Mouse (Mus musculus): Measurements from ENCODE around the gene Ptch2. TPM values are rescaled to one million over a fixed set of nuclear protein-coding genes. Genes with fewer than 3 reads are reported as not detected.

The Ptch2 gene
- polyA plus RNA-seq, 1 experiment from 2014 or later = 14.1 TPM

DNA sequence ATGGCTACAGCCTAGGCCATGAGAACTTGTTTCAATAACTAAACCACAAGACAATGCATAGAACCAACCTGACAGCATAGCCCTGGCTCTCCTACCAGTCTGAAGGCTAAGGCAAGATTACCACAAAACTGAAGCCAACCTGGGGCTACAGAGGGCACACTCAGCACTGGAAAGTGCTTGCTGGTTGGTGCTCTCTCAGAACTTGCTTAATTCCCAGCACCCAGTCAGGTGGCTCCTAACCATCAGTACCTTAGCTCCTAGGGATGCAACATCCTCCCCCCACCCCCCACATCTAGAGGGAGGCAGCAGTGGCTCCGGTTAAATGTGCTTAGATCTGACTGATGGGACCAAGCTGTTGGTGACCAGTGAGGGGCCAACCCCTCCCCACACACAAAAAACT lies 55.5 kb downstream of the Ptch2 start:
- WGBS = 61% methylated on average over 1 of the region's 1 CpGs

DNA sequence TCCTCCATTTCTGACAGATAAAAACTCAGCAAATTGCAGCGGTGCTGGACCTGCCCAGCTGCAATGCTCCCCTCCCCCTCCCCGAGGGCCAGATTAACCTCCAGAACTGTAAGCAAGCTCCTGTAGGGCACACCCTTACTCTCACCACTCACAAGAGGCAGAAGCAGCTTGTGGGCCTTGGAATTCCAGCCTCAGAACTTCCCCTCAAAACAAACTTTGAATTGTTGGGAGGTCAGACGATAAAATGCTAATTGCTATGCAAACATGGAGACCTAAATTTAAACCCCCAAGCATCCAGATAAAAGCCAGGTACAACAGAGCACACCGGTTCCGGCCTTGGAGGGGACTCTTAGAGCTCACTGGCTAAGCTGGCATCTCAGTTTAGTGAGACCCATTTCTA lies 56.8 kb downstream of the Ptch2 start:
- TF ChIP-seq CTCF (IDR thresholded peaks at IDR 0.05; ENCODE audit: low read depth) = no peak
- Histone ChIP-seq H3K4me1 (ENCODE audit: insufficient read depth) (no peaks in the 10 kb centered on the region), H3K27me3 (ENCODE audit: insufficient read depth, low read length) (no peaks in the 10 kb centered on the region), H3K9ac (no peak overlapping the region), H3K4me3 (ENCODE audit: low read depth, low read length) (0 out of 2 replicates have a peak overlapping the region, but pooled peaks have one; percentile 5), H3K36me3 (ENCODE audit: insufficient read depth) (peaks cover 67% of the 10 kb centered on the region), H3K9me3 (ENCODE audit: low read depth, low read length) (no peaks in the 10 kb centered on the region), H3K4me2 (no peak overlapping the region), H3K27ac (ENCODE audit: low read depth) (no peak overlapping the region)
- no peak for ATAC-seq (ENCODE audit: insufficient read depth)
- no peak for DNase-seq
- WGBS = 62% methylated on average over 5 of the region's 5 CpGs

More for the DNA sequence above, 55.5 kb downstream of the Ptch2 start:
- no peak for TF ChIP-seq CTCF (IDR thresholded peaks at IDR 0.05; ENCODE audit: low read depth)
- no peak overlapping the region for H3K4me2 ChIP-seq
- no peaks in the 10 kb centered on the region for H3K9me3 ChIP-seq (ENCODE audit: low read depth, low read length)
- no peak for ATAC-seq (ENCODE audit: insufficient read depth)
- no peak overlapping the region for H3K27ac ChIP-seq (ENCODE audit: low read depth)
- no peaks in the 10 kb centered on the region for H3K4me1 ChIP-seq (ENCODE audit: insufficient read depth)
- no peaks in the 10 kb centered on the region for H3K27me3 ChIP-seq (ENCODE audit: insufficient read depth, low read length)
- peaks cover 67% of the 10 kb centered on the region for H3K36me3 ChIP-seq (ENCODE audit: insufficient read depth)
- H3K9ac ChIP-seq = no peak overlapping the region
- no peak for DNase-seq
- H3K4me3 ChIP-seq (ENCODE audit: low read depth, low read length) = no peak overlapping the region

DNA sequence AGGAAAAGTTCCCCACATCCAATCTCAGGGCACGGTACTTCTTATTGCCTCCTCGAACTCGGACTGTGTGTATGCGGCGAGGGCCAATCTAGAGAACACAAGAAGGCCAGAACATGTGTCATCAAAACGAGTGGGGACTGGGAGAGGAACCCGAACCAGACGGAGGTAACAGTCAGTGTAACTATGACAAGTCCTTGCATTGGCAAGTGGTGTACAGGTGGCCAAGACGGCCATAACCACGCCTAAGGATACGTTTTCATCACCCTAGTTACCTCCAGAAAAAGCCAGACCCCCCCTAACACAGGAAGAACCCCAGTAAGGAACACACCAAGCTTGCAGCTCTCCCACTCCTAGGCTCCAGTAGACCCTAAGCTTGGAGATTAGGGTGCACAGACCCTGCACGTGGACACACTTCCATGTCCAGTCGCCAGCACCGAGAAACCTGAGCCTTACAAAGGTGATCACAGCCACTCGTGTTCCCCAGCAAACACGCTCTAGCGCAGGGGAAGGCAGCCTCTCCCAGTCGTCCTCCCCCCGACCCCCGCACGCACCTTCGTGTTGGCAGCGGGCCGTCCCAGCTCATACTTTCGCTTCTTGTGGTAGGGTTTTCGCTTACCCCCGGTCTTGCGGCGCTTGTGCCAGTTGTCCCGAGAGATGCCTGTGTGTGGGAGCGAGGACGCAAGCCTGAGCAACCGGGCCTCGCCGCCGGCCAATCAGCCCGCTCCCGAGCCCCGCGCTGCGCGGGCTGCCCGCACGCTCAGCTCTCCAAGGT lies 59.3 kb downstream of the Ptch2 start:
- Histone ChIP-seq H3K9ac (peak overlapping the region; percentile 99), H3K27ac (ENCODE audit: low read depth) (peak overlapping the region; percentile 97), H3K4me1 (ENCODE audit: insufficient read depth) (no peaks in the 10 kb centered on the region), H3K36me3 (ENCODE audit: insufficient read depth) (peaks cover 61% of the 10 kb centered on the region), H3K9me3 (ENCODE audit: low read depth, low read length) (no peaks in the 10 kb centered on the region), H3K27me3 (ENCODE audit: insufficient read depth, low read length) (no peaks in the 10 kb centered on the region), H3K4me2 (peak overlapping the region; percentile 71), H3K4me3 (ENCODE audit: low read depth, low read length) (peak overlapping the region; percentile 98)
- ATAC-seq (ENCODE audit: insufficient read depth) (0 out of 2 replicates have a peak, but pooled peaks have one; percentile 0), DNase-seq (no peak)
- WGBS = 2% methylated on average over 44 of the region's 44 CpGs
- TF ChIP-seq CTCF (IDR thresholded peaks at IDR 0.05; ENCODE audit: low read depth) = no peak

DNA sequence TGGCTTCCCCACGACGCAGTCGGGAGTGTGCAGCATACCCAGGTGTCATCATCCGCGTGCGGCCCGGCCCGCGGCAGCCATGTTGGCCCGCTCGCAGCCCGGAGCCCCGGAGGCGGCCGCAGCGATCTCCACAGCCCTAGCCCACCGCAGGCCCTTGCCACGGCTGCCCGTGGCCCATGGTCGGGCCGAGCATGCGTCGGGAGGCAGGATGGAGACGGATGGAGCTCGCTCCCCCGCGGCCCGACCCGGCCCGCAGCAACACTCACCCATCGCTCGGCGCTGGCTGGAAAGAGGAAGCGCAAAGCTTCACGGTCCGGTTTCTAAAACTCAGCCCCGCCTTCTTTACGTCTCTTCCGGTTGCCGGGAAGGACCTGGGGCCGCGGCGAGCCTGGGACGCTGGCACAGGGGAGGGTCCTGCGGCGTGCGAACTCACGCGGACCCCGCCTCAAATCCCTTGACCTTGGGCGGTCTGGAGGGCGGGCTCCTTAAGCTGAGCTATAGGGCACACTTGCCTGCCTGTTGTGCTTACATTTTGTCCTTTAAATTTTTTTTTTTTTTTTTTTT lies 60.0 kb downstream of the Ptch2 start, which contains the start of gene Rps8:
TSS of gene Rps8 (minus strand) at position 452 of the 564 bp plus-strand sequence.
- Histone ChIP-seq H3K9me3 (ENCODE audit: low read depth, low read length) (no peaks in the 10 kb centered on the region), H3K9ac (peak within 1 kb of the TSS; percentile 99), H3K4me1 (ENCODE audit: insufficient read depth) (no peaks in the 10 kb centered on the region), H3K27me3 (ENCODE audit: insufficient read depth, low read length) (no peaks in the 10 kb centered on the region), H3K4me3 (ENCODE audit: low read depth, low read length) (peak within 1 kb of the TSS; percentile 98), H3K36me3 (ENCODE audit: insufficient read depth) (peaks cover 61% of the 10 kb centered on the region), H3K27ac (ENCODE audit: low read depth) (peak within 1 kb of the TSS; percentile 97), H3K4me2 (peak within 1 kb of the TSS; percentile 71)
- DNase-seq = peak; percentile 98
- peak; percentile 92 for ATAC-seq (ENCODE audit: insufficient read depth)
- WGBS = under 1% methylated on average over 52 of the region's 52 CpGs
- TF ChIP-seq CTCF (IDR thresholded peaks at IDR 0.05; ENCODE audit: low read depth) = no peak

DNA sequence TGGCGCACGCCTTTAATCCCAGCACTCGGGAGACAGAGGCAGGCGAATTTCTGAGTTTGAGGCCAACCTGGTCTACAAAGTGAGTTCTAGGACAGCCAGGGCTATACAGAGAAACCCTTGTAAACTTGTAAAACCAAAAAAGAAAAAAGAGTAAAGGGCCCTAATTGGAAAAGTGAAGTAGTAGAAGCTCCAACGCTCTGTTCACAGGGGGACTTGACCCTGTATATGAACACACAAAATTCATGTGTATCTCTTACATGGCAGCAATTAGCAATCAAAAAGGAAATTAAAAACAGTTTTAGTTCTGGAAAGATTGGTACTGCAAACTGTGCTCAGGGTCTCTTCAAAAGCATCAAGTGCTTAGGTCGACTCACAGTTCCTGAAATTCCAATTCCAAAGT lies 60.5 kb downstream of the Ptch2 start:
- Histone ChIP-seq H3K4me1 (ENCODE audit: insufficient read depth) (no peaks in the 10 kb centered on the region), H3K27ac (ENCODE audit: low read depth) (peak overlapping the region; percentile 97), H3K9me3 (ENCODE audit: low read depth, low read length) (no peaks in the 10 kb centered on the region), H3K27me3 (ENCODE audit: insufficient read depth, low read length) (no peaks in the 10 kb centered on the region), H3K36me3 (ENCODE audit: insufficient read depth) (peaks cover 61% of the 10 kb centered on the region), H3K4me2 (peak overlapping the region; percentile 71), H3K9ac (peak overlapping the region; percentile 99; the same call in 1 of the 2 replicates), H3K4me3 (ENCODE audit: low read depth, low read length) (peak overlapping the region; percentile 98)
- WGBS = 32% methylated on average over 6 of the region's 6 CpGs
- no peak for TF ChIP-seq CTCF (IDR thresholded peaks at IDR 0.05; ENCODE audit: low read depth)
- ATAC-seq (ENCODE audit: insufficient read depth) = no peak
- DNase-seq = no peak

DNA sequence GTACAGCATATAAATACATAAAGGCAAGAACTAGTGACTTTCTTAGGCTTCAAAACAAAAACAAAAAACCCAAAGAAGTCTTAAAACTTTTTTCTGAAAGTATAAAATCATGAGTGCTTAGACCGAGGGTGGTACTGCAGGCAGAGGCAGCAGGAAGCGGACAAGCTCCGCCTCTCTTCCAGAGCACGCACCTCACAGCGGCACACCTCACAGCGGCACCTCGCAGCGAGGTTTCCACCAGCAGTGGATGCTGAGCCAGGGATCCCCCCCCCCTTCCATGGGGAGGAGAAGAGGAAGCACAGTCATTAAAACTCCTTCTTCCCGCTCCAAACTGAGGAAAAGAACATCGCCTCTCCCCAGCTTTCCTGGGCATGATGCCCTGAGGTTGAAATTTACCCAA lies 63.8 kb downstream of the Ptch2 start:
- no peak for TF ChIP-seq CTCF (IDR thresholded peaks at IDR 0.05; ENCODE audit: low read depth)
- no peaks in the 10 kb centered on the region for H3K27me3 ChIP-seq (ENCODE audit: insufficient read depth, low read length)
- peaks cover 60% of the 10 kb centered on the region for H3K36me3 ChIP-seq (ENCODE audit: insufficient read depth)
- WGBS = 75% methylated on average over 10 of the region's 10 CpGs
- DNase-seq (no peak), ATAC-seq (ENCODE audit: insufficient read depth) (no peak)
- H3K4me3 ChIP-seq (ENCODE audit: low read depth, low read length) = no peak overlapping the region
- no peak overlapping the region for H3K27ac ChIP-seq (ENCODE audit: low read depth)
- H3K4me1 ChIP-seq (ENCODE audit: insufficient read depth) = no peaks in the 10 kb centered on the region
- no peak overlapping the region for H3K4me2 ChIP-seq
- no peak overlapping the region for H3K9ac ChIP-seq
- no peaks in the 10 kb centered on the region for H3K9me3 ChIP-seq (ENCODE audit: low read depth, low read length)

DNA sequence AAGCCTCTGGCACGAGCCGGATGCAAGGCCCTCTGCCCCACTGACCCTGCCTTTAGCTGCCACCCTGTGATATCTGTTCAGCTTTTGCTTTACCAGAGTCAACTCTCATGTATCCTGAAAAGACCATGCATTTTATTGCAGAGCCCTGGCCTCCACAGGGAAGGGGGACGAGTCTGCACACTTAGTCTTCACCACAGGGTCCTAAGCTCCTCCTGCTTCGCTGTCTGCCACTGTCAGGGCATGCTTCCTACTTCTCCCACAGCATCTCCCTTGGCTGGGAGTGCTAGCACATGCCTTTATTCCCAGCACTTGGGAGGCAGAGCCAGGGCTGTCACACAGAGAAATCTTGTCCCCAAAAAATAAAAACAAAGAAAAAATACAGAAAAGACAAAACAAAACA lies 65.3 kb downstream of the Ptch2 start:
- H3K27ac ChIP-seq (ENCODE audit: low read depth) = no peak overlapping the region
- no peak overlapping the region for H3K4me3 ChIP-seq (ENCODE audit: low read depth, low read length)
- no peaks in the 10 kb centered on the region for H3K4me1 ChIP-seq (ENCODE audit: insufficient read depth)
- H3K9me3 ChIP-seq (ENCODE audit: low read depth, low read length) = no peaks in the 10 kb centered on the region
- no peak for ATAC-seq (ENCODE audit: insufficient read depth)
- 63% methylated on average over 4 of the region's 4 CpGs for WGBS
- H3K36me3 ChIP-seq (ENCODE audit: insufficient read depth) = peaks cover 68% of the 10 kb centered on the region
- TF ChIP-seq CTCF (IDR thresholded peaks at IDR 0.05; ENCODE audit: low read depth) = no peak
- H3K27me3 ChIP-seq (ENCODE audit: insufficient read depth, low read length) = no peaks in the 10 kb centered on the region
- no peak overlapping the region for H3K4me2 ChIP-seq
- no peak for DNase-seq
- H3K9ac ChIP-seq = no peak overlapping the region

Small RNAs within 50 kb of the gene (microRNA-seq; reads per million reads assigned to microRNA genes)
- not detected for gene Gm22398 (ENCODE audit: borderline number of aligned reads)

Other genes with a start within 250 kb of the Ptch2 start
- gene Zswim5, start 218.7 kb upstream of the Ptch2 start, polyA plus RNA-seq (2014; fragmentation: Nextera tagmentation; extraction: Ambion mirVana) = 0.47 and 0.79 TPM in 2 replicates
- 87.2 and 95.9 TPM in 2 replicates for gene Urod, start 101.7 kb upstream of the Ptch2 start, polyA plus RNA-seq (2014; fragmentation: Nextera tagmentation; extraction: Ambion mirVana)
- 7.9 and 9.1 TPM in 2 replicates for gene Hectd3, start 100.8 kb upstream of the Ptch2 start, polyA plus RNA-seq (2014; fragmentation: Nextera tagmentation; extraction: Ambion mirVana)
- gene Eif2b3, start 76.7 kb upstream of the Ptch2 start, polyA plus RNA-seq (2014; fragmentation: Nextera tagmentation; extraction: Ambion mirVana) = 43.5 and 45.2 TPM in 2 replicates
- gene Btbd19, start 29.6 kb downstream of the Ptch2 start, polyA plus RNA-seq (2014; fragmentation: Nextera tagmentation; extraction: Ambion mirVana) = 6.7 and 7.6 TPM in 2 replicates
- not detected in 2 replicates for gene Tctex1d4, start 30.7 kb downstream of the Ptch2 start, polyA plus RNA-seq (2014; fragmentation: Nextera tagmentation; extraction: Ambion mirVana)
- 4.2 and 5.1 TPM in 2 replicates for gene Plk3, start 37.9 kb downstream of the Ptch2 start, polyA plus RNA-seq (2014; fragmentation: Nextera tagmentation; extraction: Ambion mirVana)
- 1,312 and 1,358 TPM in 2 replicates for gene Rps8, start 60.2 kb downstream of the Ptch2 start, polyA plus RNA-seq (2014; fragmentation: Nextera tagmentation; extraction: Ambion mirVana)
- gene Kif2c, start 86.6 kb downstream of the Ptch2 start, polyA plus RNA-seq (2014; fragmentation: Nextera tagmentation; extraction: Ambion mirVana) = 78.9 and 85.9 TPM in 2 replicates
- gene Tmem53, start 155.9 kb downstream of the Ptch2 start, polyA plus RNA-seq (2014; fragmentation: Nextera tagmentation; extraction: Ambion mirVana) = 10.7 and 12.4 TPM in 2 replicates
- gene Armh1, start 156.1 kb downstream of the Ptch2 start, polyA plus RNA-seq (2014; fragmentation: Nextera tagmentation; extraction: Ambion mirVana) = 0.18 and 0.43 TPM in 2 replicates

Measured in lung, embryonic 14.5 days (tissue).